Mouse (Mus musculus) olfactory bulb, adult 2 months (tissue): ENCODE measurements around the gene Mrps23.

ENCODE experiments used
- CTCF ChIP-seq: fragments of 200-500 bp; IDR thresholded peaks from 2 replicates; pipeline ENCODE4 v1.5.1; 2012; ENCODE audit warnings: low read depth, mild to moderate bottlenecking, low read length, moderate library complexity; ENCODE audit not compliant: insufficient read depth
- POLR2A ChIP-seq: fragments of 200-500 bp; IDR thresholded peaks from 2 replicates; pipeline ENCODE4 v1.6.1; 2012; ENCODE audit warnings: mild to moderate bottlenecking, low read depth, low read length, moderate library complexity; ENCODE audit not compliant: insufficient read depth

DNA sequence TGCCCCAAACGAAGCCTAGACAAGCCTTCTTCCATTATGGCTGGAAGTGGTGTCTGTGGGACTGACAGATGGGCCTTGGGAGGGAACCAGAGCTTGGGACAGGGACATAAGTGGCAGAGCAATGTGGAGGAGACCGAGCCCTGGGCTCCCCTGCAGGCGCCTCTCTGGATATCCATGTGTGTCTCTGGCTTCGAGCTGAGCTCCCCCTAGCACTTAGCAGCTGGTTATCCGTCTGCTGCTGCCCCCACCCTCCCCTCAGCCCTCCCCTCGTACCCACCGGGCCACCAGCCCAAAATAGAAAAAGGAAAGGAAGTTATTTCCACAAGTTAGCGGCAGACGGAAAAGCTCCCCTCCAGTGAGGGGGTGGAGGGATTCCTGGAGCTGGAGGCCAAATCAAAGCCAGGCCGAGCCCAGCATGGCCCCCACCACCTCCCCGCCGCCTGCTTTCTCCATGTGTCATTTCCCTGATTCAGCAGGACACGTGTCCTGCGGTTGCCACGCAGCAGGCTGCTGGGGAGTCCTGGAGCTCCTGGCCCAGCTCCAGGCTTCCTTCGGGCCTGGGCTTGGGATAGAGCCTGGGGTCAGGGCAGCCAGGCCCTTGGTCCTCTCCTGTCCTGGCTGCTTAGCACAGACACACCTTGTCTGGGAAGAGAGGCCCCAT is 23.1 kb upstream of the Mrps23 start:
- TF ChIP-seq POLR2A (no peak), CTCF (no peak)
